Mouse (Mus musculus) bone marrow, adult 2 months (tissue): ENCODE data around the gene Gm26897.

ENCODE experiments used
- CTCF ChIP-seq: fragments of 200-500 bp; IDR thresholded peaks from 2 replicates; pipeline ENCODE4 v1.5.1; 2011; ENCODE audit warnings: low read length, control low read depth; ENCODE audit not compliant: control insufficient read depth, insufficient read depth
- POLR2A ChIP-seq: fragments of 200-500 bp; IDR thresholded peaks from 2 replicates; pipeline ENCODE4 v1.6.1; 2011; ENCODE audit warnings: low read depth, mild to moderate bottlenecking, control low read depth, low read length, borderline replicate concordance; ENCODE audit not compliant: control insufficient read depth

- TF ChIP-seq POLR2A, result no peak
- TF ChIP-seq CTCF, result no peak
Observed at GRCm38 (mm10) chr5:111754484-111755139, 20.9 kb downstream of the Gm26897 start.
